26 mouse cellular contexts compared by ENCODE assay signal in the genomic region with DNA sequence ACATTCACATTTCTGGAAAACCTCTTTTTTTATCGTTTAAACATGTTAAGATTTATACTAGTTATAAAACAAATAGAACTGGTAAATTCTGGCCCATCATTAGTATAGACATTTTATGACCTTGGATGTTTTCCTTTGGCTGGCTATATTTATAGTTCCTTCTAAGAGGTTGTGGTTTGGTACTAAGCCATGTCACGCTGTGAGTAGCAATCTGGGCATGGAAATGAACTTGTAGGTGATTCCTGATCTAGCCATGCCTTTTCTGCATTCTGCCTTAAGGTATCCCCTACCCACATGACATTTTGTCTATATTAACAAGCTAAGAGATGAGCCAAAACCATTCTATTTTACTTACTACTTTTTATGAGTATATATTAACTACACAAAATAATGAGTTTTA.
DNase-seq lines count a peak whose midpoint lies in the region; ATAC-seq and TF ChIP-seq lines count a peak whose summit lies in the region.
"Had no signal": no experiment of that assay in that cellular context is flagged by ENCODE, and none has a peak within 500 bp of the region (broad histone marks: within the 10 kb centered on the region; RNA-seq: fewer than 3 reads in every experiment).

No protein-coding gene starts in this region.

- H3K4me2 ChIP-seq in kidney, postnatal 0 days (ENCODE audit: low read length): no peak overlapping the region
- H3K4me2 ChIP-seq: embryonic facial prominence, embryonic 12.5 days; embryonic facial prominence, embryonic 15.5 days; forebrain, embryonic 12.5 days; forebrain, embryonic 15.5 days; heart, embryonic 12.5 days; heart, embryonic 15.5 days; hindbrain, embryonic 13.5 days; intestine, embryonic 15.5 days had no signal

- no peak overlapping the region for H3K9ac ChIP-seq in kidney, postnatal 0 days (ENCODE audit: low read depth, low read length)
- H3K9ac ChIP-seq: embryonic facial prominence, embryonic 12.5 days; embryonic facial prominence, embryonic 15.5 days; forebrain, embryonic 12.5 days; forebrain, embryonic 15.5 days; heart, embryonic 12.5 days; heart, embryonic 15.5 days; hindbrain, embryonic 13.5 days; intestine, embryonic 15.5 days had no signal

- H3K27ac ChIP-seq in kidney, postnatal 0 days: no peak overlapping the region
- H3K27ac ChIP-seq: embryonic facial prominence, embryonic 12.5 days; embryonic facial prominence, embryonic 15.5 days; forebrain, embryonic 12.5 days; forebrain, embryonic 15.5 days; heart, embryonic 15.5 days; hindbrain, embryonic 10.5 days; hindbrain, embryonic 13.5 days; intestine, embryonic 15.5 days had no signal

- no peak for TF ChIP-seq CTCF in kidney, postnatal 0 days (IDR thresholded peaks at IDR 0.05; ENCODE audit: low read depth)

- 52% methylated on average over 2 of the region's 2 CpGs for WGBS in kidney, postnatal 0 days

- no peaks in the 10 kb centered on the region for H3K9me3 ChIP-seq in kidney, postnatal 0 days (replicated peaks; ENCODE audit: low read length)
- H3K9me3 ChIP-seq: embryonic facial prominence, embryonic 12.5 days; embryonic facial prominence, embryonic 15.5 days; forebrain, embryonic 12.5 days; forebrain, embryonic 15.5 days; heart, embryonic 12.5 days; heart, embryonic 15.5 days; hindbrain, embryonic 10.5 days; hindbrain, embryonic 13.5 days; intestine, embryonic 15.5 days had no signal

- peak; percentile 5 for DNase-seq in cerebellum, adult 18-20 months
- no peak for DNase-seq in cerebellum, adult 11-12 months
- DNase-seq in cerebellum, postnatal 14 days: peak; percentile 79 to 85
- no peak for DNase-seq in cerebellum, adult 11 months
- DNase-seq in kidney, postnatal 0 days (ENCODE audit: low spot score): peak; percentile 27
- DNase-seq in kidney, adult 11 months: no peak
- peak; percentile 11 for DNase-seq in brain, adult 2 months (ENCODE audit: low read depth, low spot score)
- DNase-seq: adrenal gland, postnatal 10 days; adrenal gland, postnatal 36 days; gastrocnemius, postnatal 25 days; heart, adult 18-20 months; heart, postnatal 10 days; heart, postnatal 36 days; kidney, adult 18-20 months had no signal

- ATAC-seq in kidney, postnatal 0 days (replicated peaks; ENCODE audit: low FRiP score, low read depth): no peak
- ATAC-seq in megakaryocyte-erythroid progenitor cell, adult 5-6 weeks (replicated peaks; ENCODE audit: low FRiP score, low TSS enrichment, poor library complexity, severe bottlenecking): no peak
- ATAC-seq: activated CD4-positive, CD25-positive, alpha-beta regulatory T cell, adult 4 months; forebrain, embryonic 15.5 days; hindbrain, embryonic 16.5 days; intestine, embryonic 15.5 days had no signal

- no peaks in the 10 kb centered on the region for H3K36me3 ChIP-seq in kidney, postnatal 0 days (ENCODE audit: insufficient read depth, low read length)
- H3K36me3 ChIP-seq: embryonic facial prominence, embryonic 12.5 days; embryonic facial prominence, embryonic 15.5 days; forebrain, embryonic 12.5 days; forebrain, embryonic 15.5 days; heart, embryonic 12.5 days; heart, embryonic 15.5 days; hindbrain, embryonic 10.5 days; hindbrain, embryonic 13.5 days; intestine, embryonic 15.5 days had no signal

- no peaks in the 10 kb centered on the region for H3K27me3 ChIP-seq in kidney, postnatal 0 days (ENCODE audit: insufficient read depth, low read length)
- H3K27me3 ChIP-seq: embryonic facial prominence, embryonic 12.5 days; embryonic facial prominence, embryonic 15.5 days; forebrain, embryonic 12.5 days; forebrain, embryonic 15.5 days; heart, embryonic 12.5 days; heart, embryonic 15.5 days; hindbrain, embryonic 13.5 days; intestine, embryonic 15.5 days had no signal

- H3K4me3 ChIP-seq in kidney, postnatal 0 days (replicated peaks; ENCODE audit: low read depth, low read length): no peak overlapping the region
- H3K4me3 ChIP-seq: embryonic facial prominence, embryonic 12.5 days; embryonic facial prominence, embryonic 15.5 days; forebrain, embryonic 12.5 days; forebrain, embryonic 15.5 days; heart, embryonic 12.5 days; heart, embryonic 15.5 days; hindbrain, embryonic 10.5 days; hindbrain, embryonic 13.5 days; intestine, embryonic 15.5 days had no signal

- H3K4me1 ChIP-seq in kidney, postnatal 0 days (replicated peaks; ENCODE audit: insufficient read depth, low read length): no peaks in the 10 kb centered on the region
- H3K4me1 ChIP-seq: embryonic facial prominence, embryonic 12.5 days; embryonic facial prominence, embryonic 15.5 days; forebrain, embryonic 12.5 days; forebrain, embryonic 15.5 days; heart, embryonic 12.5 days; heart, embryonic 15.5 days; hindbrain, embryonic 10.5 days; hindbrain, embryonic 13.5 days; intestine, embryonic 15.5 days had no signal

Comparison
In these comparisons a context has a peak if more than half of its experiments do, and no peak if none do; other contexts are left out.
1. DNase-seq: peak in cerebellum, adult 18-20 months (2 of 2), cerebellum, postnatal 14 days (2 of 2), kidney, postnatal 0 days (single experiment) and brain, adult 2 months (single experiment); none in cerebellum, adult 11-12 months (single experiment), cerebellum, adult 11 months (single experiment) and kidney, adult 11 months (single experiment).